Mouse (Mus musculus) CD4-positive helper T cell, adult 2 months (primary cell): ENCODE data around the gene Trmt1l.
"Not testable (repeated sequence)": the region's sequence is repeated elsewhere in the genome, so short reads cannot be mapped to it uniquely, and the experiment has no call there.

Source experiments
- DNase-seq: peaks from one replicate; pipeline ENCODE4 v3.0.0-alpha.2; 2012; ENCODE audit warnings: low read depth, missing footprints, low spot score

Gene Trmt1l

DNA sequence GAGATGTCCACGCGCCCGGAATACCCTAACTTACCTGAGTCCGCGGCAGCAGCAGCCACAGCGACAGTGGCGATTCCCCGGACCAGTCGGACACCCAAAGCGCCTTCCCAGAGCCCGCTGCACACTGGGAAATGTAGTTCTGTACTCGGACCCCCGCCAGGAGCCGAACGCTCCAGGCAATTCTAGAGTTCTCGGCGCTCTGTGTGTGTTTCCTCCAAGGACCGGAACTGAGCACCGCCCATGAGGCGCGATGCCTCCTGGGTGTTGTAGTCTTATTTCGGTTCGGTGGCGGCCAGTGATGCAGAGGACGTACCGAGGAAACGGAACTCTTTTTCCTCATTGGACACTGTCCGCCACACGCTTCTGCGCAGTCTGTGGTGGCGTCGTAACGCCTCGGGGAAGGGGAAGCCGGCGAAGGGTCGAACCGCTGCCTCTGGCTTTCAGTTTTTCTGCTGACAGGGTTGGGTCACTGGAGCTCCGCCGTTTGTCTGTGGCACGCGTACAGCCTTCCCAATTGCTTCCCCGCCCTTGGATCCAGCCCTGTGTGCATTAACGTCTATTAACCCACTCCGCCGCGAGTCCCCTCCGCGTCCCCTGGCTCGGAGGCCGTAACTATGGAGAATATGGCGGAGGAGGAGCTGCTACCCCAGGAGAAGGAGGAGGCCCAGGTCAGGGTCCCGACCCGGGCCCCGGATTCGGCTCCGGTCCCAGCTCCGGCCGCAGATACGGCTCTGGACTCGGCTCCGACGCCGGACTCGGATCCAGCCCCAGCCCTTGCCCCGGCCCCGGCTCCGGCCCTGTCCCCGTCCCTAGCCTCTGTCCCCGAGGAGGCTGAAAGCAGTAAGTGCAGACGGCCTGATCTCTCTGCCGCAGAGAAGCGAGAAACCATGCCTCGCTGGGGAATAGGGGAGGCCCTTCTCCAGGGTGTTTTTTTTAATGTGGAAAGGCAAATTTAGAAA lies at the start of gene Trmt1l, which contains the start of gene Swt1:
Gene Trmt1l (plus strand): TSS at position 280 of the 959 bp plus-strand sequence.
Gene Swt1 (minus strand): TSS at position 193 of the 959 bp plus-strand sequence.
- peak; percentile 97 for DNase-seq

GRCm38 (mm10) chr1:151390029-151390428 lies 38.3 kb upstream of the Trmt1l start:
- no peak for DNase-seq

DNA sequence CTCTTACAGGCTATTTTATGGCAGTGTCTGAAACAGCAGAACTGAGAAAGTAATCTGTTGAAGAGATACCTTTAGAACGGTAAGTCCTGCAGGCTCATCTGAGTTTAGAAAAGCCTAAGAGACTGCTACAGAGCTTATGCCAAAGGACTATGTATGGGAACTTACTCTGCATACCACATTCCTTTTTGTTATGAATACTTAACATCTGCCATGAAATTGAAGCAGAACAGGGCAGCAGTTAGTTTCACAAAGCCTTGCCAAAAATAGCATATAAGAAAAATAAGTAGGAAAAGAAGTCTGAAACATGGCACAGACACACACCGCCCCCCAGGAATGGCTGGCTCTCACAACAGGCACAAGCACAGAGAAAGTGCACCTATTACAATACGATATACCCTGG lies 18.5 kb upstream of the Trmt1l start:
- DNase-seq: no peak

- DNase-seq: no peak
Measured at GRCm38 (mm10) chr1:151422178-151422577, 6.2 kb upstream of the Trmt1l start.

- no peak for DNase-seq
Measured at GRCm38 (mm10) chr1:151426947-151427600, 1.3 kb upstream of the Trmt1l start.

DNA sequence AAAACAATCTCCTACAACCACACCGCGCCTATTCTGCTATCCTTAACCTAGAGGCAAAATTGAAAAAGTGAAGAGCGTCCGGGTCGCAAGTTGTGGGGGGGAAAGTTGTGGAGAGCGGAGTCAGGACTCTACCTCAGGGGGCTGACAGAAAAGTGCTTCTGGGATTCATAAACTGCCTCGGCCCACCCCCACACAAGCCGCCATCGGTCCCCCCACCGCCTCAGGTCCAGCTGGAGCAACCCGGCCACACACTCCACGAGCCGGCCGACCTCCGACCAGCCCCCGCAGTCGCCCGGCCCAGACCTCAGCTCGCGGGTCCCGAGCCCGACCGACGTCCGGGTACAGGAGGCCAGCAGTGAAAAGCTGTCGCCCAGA lies 467 bp upstream of the Trmt1l start:
- DNase-seq: no peak

- no peak for DNase-seq
Measured at GRCm38 (mm10) chr1:151429316-151429715, 974 bp downstream of the Trmt1l start.

GRCm38 (mm10) chr1:151435431-151435830 lies 7.1 kb downstream of the Trmt1l start:
- DNase-seq: no peak

DNA sequence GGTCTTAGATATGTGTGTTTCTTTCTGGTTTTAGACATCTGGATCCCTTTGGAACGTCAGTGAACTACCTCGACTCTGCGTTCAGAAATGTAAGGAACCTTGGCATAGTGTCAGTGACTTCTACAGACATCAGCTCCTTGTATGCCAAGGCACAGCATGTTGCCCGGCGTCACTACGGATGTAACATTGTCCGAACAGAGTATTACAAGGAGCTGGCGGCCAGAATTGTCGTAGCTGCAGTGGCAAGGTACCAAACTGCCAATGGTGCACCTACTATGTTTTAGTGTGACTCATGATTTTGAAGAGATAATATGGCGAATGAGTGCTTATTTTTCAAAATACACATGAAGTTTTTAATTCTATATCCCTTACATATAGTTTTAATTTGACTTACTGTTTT lies 21.5 kb downstream of the Trmt1l start:
- DNase-seq: no peak

- no peak for DNase-seq
Measured at GRCm38 (mm10) chr1:151450851-151451250, 22.5 kb downstream of the Trmt1l start.

DNA sequence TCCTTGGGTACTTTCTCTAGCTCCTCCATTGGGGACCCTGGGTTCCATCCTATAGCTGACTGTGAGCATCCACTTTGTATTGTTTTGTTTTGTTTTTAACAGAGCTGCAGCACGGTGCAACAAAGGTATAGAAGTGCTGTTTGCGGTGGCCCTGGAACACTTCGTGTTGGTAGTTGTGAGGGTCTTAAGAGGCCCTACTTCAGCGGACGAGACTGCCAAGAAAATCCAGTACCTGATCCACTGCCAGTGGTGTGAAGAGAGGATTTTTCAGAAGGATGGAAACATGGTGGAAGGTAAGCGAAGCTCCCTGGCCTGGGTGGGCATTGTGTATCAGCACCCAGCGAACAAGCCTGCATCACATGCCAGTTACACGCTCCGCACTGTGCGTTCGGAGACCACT lies 23.6 kb downstream of the Trmt1l start:
- DNase-seq: no peak

- peak; percentile 48 for DNase-seq
Measured at GRCm38 (mm10) chr1:151457087-151457486, 28.7 kb downstream of the Trmt1l start.

DNA sequence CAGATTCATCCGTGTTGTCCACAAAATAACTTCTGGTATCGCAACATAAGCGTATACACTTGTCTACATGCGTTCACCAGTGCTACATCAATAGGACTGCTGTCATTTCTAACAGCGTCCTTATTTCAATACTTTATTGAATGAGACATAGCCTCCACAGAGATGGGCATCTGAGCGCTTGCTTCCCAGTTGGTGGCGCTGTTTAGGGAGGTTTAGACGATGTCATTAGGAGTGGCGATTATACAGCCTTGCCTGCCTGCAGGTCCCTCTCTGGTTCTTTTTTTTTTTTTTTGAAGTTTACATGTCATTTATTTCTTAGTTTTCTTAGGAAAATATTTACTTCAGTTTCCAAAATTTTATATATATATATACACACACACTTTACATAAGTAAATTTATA lies 32.9 kb downstream of the Trmt1l start:
- DNase-seq: no peak

- no peak for DNase-seq
Measured at GRCm38 (mm10) chr1:151464914-151465313, 36.6 kb downstream of the Trmt1l start.

- DNase-seq: no peak
Measured at GRCm38 (mm10) chr1:151466571-151466970, 38.2 kb downstream of the Trmt1l start.

DNA sequence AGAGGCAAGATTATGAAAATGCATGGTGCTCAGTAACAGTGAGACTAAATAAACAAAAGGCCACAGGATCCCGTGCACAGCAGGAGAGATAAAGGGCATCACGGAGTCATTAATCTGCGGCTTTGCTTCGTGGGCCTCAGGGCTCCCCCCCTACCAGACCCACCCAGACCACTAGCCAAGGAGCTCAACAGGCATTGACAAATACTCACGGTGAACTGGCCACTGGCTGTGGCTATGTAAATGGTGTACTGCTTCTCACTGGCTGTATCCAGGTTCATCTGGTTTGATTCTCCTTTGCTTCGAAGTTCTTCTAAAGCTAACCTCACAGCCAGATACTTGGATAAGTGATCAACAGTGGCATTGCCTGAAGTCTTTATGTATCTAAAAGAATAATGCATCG lies 43.1 kb downstream of the Trmt1l start:
- DNase-seq: no peak

- DNase-seq: not testable (repeated sequence)
Measured at GRCm38 (mm10) chr1:151472386-151472785, 44.0 kb downstream of the Trmt1l start.

GRCm38 (mm10) chr1:151482497-151482896 lies 54.2 kb downstream of the Trmt1l start:
- DNase-seq: no peak

- DNase-seq: peak; percentile 34
Measured at GRCm38 (mm10) chr1:151483568-151483967, 55.2 kb downstream of the Trmt1l start.

- DNase-seq: no peak
Measured at GRCm38 (mm10) chr1:151484754-151485153, 56.4 kb downstream of the Trmt1l start.

DNA sequence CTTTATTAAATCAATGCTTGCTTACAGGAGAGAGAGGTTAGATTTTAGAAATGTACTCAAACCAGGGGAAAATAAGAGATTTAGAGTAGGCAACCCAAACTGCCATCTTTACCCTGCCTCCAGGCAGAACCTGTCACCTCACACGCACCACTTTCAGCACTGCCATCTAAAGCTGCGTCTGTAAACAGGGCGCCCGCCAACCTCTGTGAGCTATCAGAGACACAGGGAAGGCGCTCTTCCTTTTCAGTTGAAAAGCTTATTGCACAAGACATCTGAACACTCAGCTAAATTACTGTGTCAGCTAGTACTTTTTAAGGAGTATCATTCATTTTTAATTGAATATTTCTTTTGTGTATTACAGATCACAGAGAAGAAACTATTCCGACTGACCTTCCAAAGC lies 61.5 kb downstream of the Trmt1l start:
- DNase-seq: no peak

DNA sequence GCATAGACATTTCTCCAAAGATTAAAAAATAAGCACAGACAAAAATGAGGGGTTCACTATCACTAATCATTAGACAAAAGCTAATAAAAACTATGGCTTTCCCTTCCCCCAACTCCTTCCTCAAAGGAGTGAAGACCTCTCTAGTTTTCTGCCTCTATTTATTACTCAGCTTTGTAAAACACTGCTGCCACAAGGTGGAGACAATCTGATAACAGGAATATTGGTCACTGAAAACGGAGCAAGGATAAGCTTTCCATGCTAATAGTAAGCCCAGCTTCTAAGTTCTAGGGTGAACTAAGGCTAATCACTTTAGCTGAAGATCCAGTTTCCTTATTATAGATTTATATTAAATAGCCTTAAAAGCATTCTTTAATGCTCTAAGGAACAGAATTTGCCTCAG lies 64.1 kb downstream of the Trmt1l start:
- DNase-seq: no peak

DNA sequence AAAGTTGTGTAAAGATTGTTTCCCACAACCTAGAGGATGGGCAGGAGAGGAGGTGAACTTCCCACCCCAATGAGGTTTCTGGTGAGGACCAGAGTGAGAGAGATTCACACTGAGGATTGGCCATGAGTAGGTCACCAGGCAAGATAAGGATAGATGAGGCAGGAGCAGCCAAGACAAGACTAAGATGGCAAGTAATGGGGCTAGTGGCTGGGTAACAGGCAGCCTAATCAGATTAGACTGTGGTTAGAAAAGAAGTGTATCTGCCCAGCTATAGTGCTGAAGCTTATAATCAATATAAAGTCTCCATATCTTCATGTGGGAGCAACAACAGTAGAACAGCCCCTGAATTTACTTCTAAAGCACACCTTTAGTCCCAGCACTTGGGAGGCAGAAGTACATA lies 65.5 kb downstream of the Trmt1l start:
- no peak for DNase-seq
